Mouse (Mus musculus) embryo, embryonic 11.5 days (tissue): ENCODE measurements around the gene Slc38a8.

Source experiments
- DNase-seq: peaks from one replicate; pipeline ENCODE4 v3.0.0-alpha.2; 2012; ENCODE audit warnings: low read depth, low spot score

The Slc38a8 gene

DNA sequence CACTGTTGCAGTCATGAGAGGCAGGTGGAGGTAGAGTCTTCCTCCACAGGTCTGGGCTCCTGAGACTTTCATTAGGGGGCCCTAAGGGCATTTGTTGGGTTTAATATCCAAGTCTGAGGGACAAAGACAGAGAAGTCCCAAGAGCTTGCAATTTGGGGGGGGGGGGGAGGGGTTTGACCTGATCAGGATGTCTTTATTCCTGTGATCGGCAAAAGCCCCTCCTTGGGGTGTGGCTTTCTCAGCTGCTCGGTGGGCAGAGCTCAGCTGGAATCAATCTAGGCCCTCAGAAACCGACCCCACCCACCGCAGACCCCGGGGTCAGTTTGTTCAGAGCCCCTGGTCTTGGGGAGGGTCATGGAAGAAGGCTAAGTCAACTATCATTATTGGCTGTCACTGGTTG, at the start of gene Slc38a8:
Gene Slc38a8 (minus strand): TSS at position 101 of the 400 bp plus-strand sequence.
- DNase-seq, result no peak

DNA sequence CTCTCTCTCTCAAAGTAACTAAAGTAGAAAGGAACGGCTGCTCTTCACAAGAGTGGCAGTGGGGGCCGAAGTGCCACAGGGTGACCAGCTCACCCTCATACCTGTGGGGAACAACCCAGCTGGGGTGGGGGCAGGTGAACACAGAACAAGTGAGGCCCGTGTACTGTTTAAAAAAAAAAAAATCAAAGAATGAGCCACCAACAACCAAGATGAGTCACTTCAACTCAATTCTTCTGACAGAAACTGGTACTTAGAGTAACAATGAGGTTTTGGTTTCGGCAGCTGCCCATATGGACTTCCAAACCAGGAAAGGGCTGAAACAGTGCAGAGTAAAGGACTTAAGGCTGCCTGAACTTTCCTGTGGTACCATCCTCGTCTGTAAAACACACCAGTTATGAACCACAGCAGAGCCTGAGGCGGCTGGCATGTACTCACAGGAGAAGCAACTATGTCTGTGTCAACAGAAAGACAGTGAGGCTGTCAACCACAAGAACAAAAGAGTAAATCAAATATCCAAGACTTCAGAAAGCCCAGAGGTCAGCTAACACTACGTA, 47.1 kb upstream of the Slc38a8 start:
- DNase-seq, result no peak

- DNase-seq, result no peak
Observed at GRCm38 (mm10) chr8:119547019-119547691, 45.7 kb upstream of the Slc38a8 start.

DNA sequence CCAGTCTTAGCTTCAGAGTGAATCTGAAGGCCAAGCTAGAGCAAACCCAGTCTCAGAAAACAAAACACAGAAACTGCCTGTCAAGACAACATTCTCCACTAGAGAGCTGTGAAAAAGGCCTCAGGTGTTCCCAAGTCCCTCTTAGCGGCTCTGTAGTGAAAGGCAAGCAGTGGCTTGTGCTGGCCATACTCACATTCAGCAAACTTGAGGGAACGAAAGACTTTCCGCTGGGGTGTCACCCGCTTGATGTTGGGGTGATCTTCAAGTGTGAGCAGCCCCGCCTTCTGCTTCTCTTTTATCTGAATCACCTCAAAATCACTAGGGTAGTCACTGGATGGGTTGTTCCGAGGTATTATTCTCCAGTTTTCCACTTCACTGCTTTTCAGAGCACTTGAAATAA, 44.3 kb upstream of the Slc38a8 start:
- DNase-seq, result no peak

GRCm38 (mm10) chr8:119545180-119545579, 43.7 kb upstream of the Slc38a8 start:
- DNase-seq, result no peak

GRCm38 (mm10) chr8:119544606-119545005, 43.1 kb upstream of the Slc38a8 start:
- DNase-seq, result no peak

DNA sequence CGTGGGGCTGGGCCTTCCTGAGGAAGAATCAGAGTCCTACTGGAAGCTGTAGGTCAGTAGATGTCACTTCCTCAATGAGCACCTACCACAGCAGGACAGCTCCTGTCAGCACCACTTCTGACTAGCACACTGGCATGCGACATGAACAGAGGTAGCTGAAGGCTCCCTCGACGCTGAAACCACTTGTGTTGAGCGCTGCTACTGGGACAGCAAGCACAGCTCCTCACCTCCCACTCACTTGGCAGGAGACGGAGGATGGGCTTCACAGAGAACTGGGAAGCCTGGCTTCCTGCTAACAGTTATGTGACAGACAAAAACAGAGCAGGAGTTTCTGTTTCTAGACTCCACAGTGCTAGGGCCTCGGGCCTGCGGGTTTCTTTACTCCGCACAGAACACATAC, 30.5 kb upstream of the Slc38a8 start:
- DNase-seq, result no peak

GRCm38 (mm10) chr8:119531397-119531796, 29.9 kb upstream of the Slc38a8 start:
- DNase-seq, result no peak

DNA sequence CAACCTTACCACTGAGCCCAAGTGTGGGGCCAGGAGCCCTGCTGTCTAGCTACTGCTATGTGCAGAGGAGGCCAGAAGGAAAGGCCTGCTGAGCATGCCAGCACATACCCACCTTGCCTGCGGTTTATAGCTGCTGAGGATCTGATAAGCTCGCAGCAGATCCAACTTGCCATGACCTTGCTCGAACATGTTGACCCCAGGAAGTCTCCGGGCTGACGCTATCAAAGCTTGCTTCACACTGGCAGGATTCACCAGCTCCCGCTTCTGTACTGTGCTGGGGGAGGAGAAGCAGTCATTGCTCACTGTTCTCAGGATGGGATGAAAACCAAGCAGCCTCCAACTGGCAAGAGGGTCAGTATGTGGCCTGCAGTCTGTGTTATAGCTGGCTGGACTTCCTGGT, 29.4 kb upstream of the Slc38a8 start:
- no peak for DNase-seq

GRCm38 (mm10) chr8:119528762-119529161, 27.3 kb upstream of the Slc38a8 start:
- no peak for DNase-seq

DNA sequence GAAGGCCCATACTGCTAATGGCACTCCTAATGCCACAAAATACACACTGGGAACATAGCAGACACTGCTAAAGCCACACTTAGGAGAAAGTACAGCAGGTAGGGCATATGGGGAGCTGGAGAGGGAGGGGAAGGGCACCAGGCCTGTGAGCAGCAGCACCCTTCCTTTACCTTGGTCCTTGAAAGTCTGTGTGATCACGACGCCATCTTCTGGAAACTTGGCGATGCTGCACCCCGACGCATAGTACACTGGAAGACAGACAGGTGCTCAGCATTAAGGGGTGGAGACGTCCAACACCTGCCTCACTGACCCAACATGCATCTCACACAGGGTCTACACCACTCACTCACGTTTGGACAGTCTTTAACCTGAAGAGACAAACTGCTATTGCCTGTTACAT, 18.6 kb upstream of the Slc38a8 start:
- no peak for DNase-seq

GRCm38 (mm10) chr8:119516674-119517073, 15.2 kb upstream of the Slc38a8 start:
- no peak for DNase-seq

GRCm38 (mm10) chr8:119515767-119516166, 14.3 kb upstream of the Slc38a8 start:
- DNase-seq, result no peak

DNA sequence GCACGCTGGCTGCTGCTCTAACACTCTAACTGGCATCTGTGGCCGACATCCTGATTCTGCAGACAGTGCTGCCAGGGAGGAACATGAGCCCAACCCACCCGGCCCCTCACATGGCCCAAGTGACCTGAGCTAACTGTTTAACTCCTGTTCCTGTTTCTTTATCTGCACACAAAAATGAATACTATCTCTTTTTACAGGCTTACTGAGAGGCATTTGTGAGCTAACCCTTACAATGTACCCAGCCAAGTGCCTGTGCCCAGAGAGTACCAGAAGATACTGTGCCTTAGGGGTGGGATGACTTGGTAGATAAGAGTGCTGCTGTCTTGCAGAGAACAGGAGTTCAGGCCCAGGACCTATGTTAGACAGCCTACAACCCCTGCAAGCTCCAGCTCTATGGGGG, 13.4 kb upstream of the Slc38a8 start:
- DNase-seq, result no peak

DNA sequence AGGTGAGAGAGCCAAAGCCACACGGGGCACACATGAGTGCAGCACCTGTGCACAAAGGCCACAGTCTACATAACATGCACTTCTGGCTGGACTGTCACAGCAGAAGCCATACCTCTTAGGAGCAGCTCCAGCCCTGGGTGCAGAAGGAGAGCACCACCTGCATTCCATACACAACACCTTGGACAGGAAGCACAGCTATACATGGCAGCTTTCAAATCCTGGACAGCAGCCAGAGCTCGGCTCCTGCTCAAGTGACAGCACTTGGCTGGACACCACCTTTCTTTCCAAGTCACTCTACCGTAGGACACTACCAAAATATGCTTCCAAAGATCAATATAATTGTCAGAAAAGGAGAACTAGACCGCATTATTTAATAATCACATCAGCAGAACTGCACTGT, 11.9 kb upstream of the Slc38a8 start:
- DNase-seq, result no peak

DNA sequence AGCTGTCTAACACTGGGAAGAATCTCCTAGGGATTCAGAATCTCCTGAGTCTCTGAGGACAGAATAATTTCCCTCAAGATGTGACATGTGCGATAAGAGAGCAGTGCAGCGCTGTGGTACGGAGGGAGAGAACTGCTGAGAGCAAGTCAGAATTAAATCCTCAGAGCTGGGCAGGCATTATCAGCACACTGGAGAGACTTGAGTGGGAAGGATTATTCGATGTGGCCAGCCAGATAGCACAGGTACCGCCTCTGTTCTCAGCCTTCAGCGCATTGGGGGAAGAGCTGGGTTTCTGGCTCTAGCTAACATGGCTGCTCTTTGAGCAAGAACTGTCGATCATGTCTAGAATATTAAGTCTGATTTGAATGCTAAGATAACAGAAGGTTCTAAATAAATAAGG, 10.2 kb upstream of the Slc38a8 start:
- DNase-seq, result no peak

DNA sequence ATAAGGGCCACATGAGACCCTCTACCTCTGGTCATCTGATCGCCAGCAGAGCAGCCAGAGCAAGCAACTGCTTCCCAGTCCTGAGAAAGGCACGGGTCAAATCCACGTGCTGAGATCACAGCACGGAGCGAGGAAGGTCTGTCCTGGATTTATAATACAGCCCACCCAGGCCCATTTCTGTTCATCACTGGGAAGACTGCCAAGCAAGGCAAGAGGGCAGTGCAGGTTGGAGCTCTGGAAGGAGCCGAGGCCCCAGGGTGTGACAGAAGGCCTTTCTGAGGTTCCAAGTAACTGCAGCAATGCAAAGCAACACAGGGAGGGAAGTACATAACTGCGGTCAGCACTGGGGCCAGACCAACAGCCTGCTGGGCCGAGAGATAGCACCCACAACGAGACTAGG, 9.0 kb upstream of the Slc38a8 start:
- no peak for DNase-seq

- DNase-seq, result no peak
Observed at GRCm38 (mm10) chr8:119506106-119506505, 4.6 kb upstream of the Slc38a8 start.

GRCm38 (mm10) chr8:119505488-119505887, 4.0 kb upstream of the Slc38a8 start:
- no peak for DNase-seq

- DNase-seq, result no peak
Observed at GRCm38 (mm10) chr8:119503191-119503767, 1.8 kb upstream of the Slc38a8 start.

- no peak for DNase-seq
Observed at GRCm38 (mm10) chr8:119502111-119502510, 613 bp upstream of the Slc38a8 start.

- no peak for DNase-seq
Observed at GRCm38 (mm10) chr8:119499836-119500235, 1.7 kb downstream of the Slc38a8 start.

DNA sequence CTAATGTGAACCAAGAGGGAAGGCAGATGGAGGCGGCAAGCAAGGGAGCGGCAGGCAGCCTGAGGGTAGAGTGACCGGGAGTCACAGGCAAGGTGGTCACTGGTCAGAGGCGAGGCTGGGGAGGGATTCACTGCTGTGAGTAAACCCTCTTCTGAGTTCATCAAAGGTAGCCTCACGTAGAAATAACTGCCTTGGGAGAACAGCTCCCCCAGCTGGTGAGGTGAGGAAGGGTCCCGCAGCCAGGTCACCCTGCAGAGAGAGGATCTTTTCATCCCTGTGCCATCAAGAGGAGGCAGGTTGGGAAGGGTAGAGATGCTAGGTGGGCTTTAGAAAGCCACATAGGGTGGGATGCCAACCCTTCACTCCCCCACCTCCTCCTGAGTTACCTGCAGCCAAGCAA, 4.7 kb downstream of the Slc38a8 start:
- no peak for DNase-seq
